Mouse (Mus musculus) C2C12 (cell line): ENCODE data around the gene Foxp1.

Experiments
- CEBPB ChIP-seq: IDR thresholded peaks from one replicate; pipeline ENCODE4 v1.6.1; 2011; ENCODE audit warnings: low read depth, mild to moderate bottlenecking, control low read depth, moderate library complexity
- CTCF ChIP-seq: IDR thresholded peaks from one replicate; pipeline ENCODE4 v1.5.1; 2011; ENCODE audit not compliant: control insufficient read depth, insufficient read depth, insufficient read length
- MYOD1 ChIP-seq: IDR thresholded peaks from one replicate; pipeline ENCODE4 v1.6.1; 2011; ENCODE audit warnings: low read depth; ENCODE audit not compliant: control insufficient read depth, insufficient read length
- MYOG ChIP-seq: IDR thresholded peaks from one replicate; pipeline ENCODE4 v1.6.1; 2011; ENCODE audit not compliant: control insufficient read depth, insufficient read length; ENCODE audit errors: extremely low read depth

GRCm38 (mm10) chr6:99268171-99269061, 254.1 kb downstream of the Foxp1 start:
- TF ChIP-seq CTCF = no peak
- TF ChIP-seq CEBPB = no peak
- no peak for TF ChIP-seq MYOD1
- TF ChIP-seq MYOG = no peak
